ENCODE assay signal across 8 mouse cellular contexts in genomic region chr16:35021903-35022241, GRCm38 (mm10). TPM values are rescaled to one million over a fixed set of nuclear protein-coding genes. Genes with fewer than 3 reads are reported as not detected.
DNase-seq lines count a peak whose midpoint lies in the region; ATAC-seq and TF ChIP-seq lines count a peak whose summit lies in the region.

No protein-coding gene starts in this region.

- H3K27ac ChIP-seq in heart, embryonic 13.5 days (replicated peaks) = no peak overlapping the region
- no peak overlapping the region for H3K27ac ChIP-seq in ES-E14 (ENCODE audit: insufficient read depth, low read depth, low read length, poor library complexity, severe bottlenecking)
- no peak overlapping the region for H3K27ac ChIP-seq in forebrain, embryonic 15.5 days (replicated peaks)
- H3K27ac ChIP-seq in liver, embryonic 15.5 days (replicated peaks) = no peak overlapping the region

- no peak overlapping the region for H3K9ac ChIP-seq in heart, embryonic 13.5 days
- peak overlapping the region; percentile 79 for H3K9ac ChIP-seq in ES-E14 (ENCODE audit: insufficient read depth, low read depth, low read length, poor library complexity, severe bottlenecking)
- no peak overlapping the region for H3K9ac ChIP-seq in forebrain, embryonic 15.5 days (replicated peaks)
- no peak overlapping the region for H3K9ac ChIP-seq in liver, embryonic 15.5 days

- H3K4me3 ChIP-seq in heart, embryonic 13.5 days = peak overlapping the region; percentile 97
- H3K4me3 ChIP-seq in ES-E14 (ENCODE audit: insufficient read depth in 1 of 2, low read depth in 1 of 2, low read length in 2 of 2, poor library complexity in 1 of 2, severe bottlenecking in 1 of 2) = peak overlapping the region; percentile 72 to 75
- peak overlapping the region; percentile 75 for H3K4me3 ChIP-seq in forebrain, embryonic 15.5 days
- peak overlapping the region; percentile 93 for H3K4me3 ChIP-seq in liver, embryonic 15.5 days (replicated peaks)

- H3K4me1 ChIP-seq in heart, embryonic 13.5 days = peaks cover 10% of the 10 kb centered on the region
- peaks cover 0 to 9% of the 10 kb centered on the region in 2 experiments; a peak in 2 of 4 replicates for H3K4me1 ChIP-seq in ES-E14 (ENCODE audit: control insufficient read depth in 2 of 2, insufficient read depth in 2 of 2, low read length in 2 of 2, poor library complexity in 1 of 2)
- H3K4me1 ChIP-seq in forebrain, embryonic 15.5 days = peaks cover 3% of the 10 kb centered on the region; the same call in 1 of the 2 replicates
- H3K4me1 ChIP-seq in liver, embryonic 15.5 days (replicated peaks) = peaks cover 10% of the 10 kb centered on the region; the same call in 1 of the 2 replicates

- H3K36me3 ChIP-seq in heart, embryonic 13.5 days = peaks cover 5% of the 10 kb centered on the region
- H3K36me3 ChIP-seq in ES-E14 (ENCODE audit: control insufficient read depth, insufficient read depth, low read length, poor library complexity, severe bottlenecking) = peaks cover 7% of the 10 kb centered on the region
- 0 out of 2 replicates have a peak, but pooled peaks cover 3% of the 10 kb centered on the region for H3K36me3 ChIP-seq in forebrain, embryonic 15.5 days
- H3K36me3 ChIP-seq in liver, embryonic 15.5 days (replicated peaks) = 0 out of 2 replicates have a peak, but pooled peaks cover 4% of the 10 kb centered on the region

- ATAC-seq in heart, embryonic 13.5 days (ENCODE audit: extremely low read depth, insufficient number of reproducible peaks, low FRiP score, low TSS enrichment) = 0 out of 2 replicates have a peak, but pooled peaks have one; percentile 2
- no peak for ATAC-seq in forebrain, embryonic 15.5 days (replicated peaks)
- no peak for ATAC-seq in liver, embryonic 15.5 days (ENCODE audit: insufficient read depth)
- ATAC-seq in granulocyte monocyte progenitor cell, adult 5-6 weeks (replicated peaks; ENCODE audit: poor library complexity, severe bottlenecking) = no peak

- no peaks in the 10 kb centered on the region for H3K9me3 ChIP-seq in heart, embryonic 13.5 days
- H3K9me3 ChIP-seq in ES-E14 (ENCODE audit: control insufficient read depth, insufficient read depth, low read depth, low read length) = no peaks in the 10 kb centered on the region
- H3K9me3 ChIP-seq in forebrain, embryonic 15.5 days = no peaks in the 10 kb centered on the region
- H3K9me3 ChIP-seq in liver, embryonic 15.5 days (replicated peaks) = no peaks in the 10 kb centered on the region

- no peak for DNase-seq in heart, adult 18-20 months
- no peak for DNase-seq in ES-E14 (ENCODE audit: low read depth, low spot score)
- DNase-seq in thymus, adult 18-20 months = no peak
- no peak for DNase-seq in layer of hippocampus, postnatal 10 days (ENCODE audit: low spot score in 2 of 2)

- 48% methylated on average over 5 of the region's 5 CpGs for WGBS in heart, embryonic 13.5 days
- 57% methylated on average over 5 of the region's 5 CpGs for WGBS in forebrain, embryonic 15.5 days
- WGBS in liver, embryonic 15.5 days (ENCODE audit: insufficient replicate concordance) = 46% methylated on average over 5 of the region's 5 CpGs

- in situ Hi-C loops in ES-E14 (cut with MboI; ENCODE audit: low sequenced_read_pairs in 2 of 2, unreplicated experiment in 2 of 2) = no loop called here

- H3K27me3 ChIP-seq in heart, embryonic 13.5 days (replicated peaks) = peaks cover 31% of the 10 kb centered on the region
- H3K27me3 ChIP-seq in forebrain, embryonic 15.5 days = peaks cover 24% of the 10 kb centered on the region; the same call in 1 of the 2 replicates
- H3K27me3 ChIP-seq in liver, embryonic 15.5 days = peaks cover 19% of the 10 kb centered on the region

- H3K4me2 ChIP-seq in heart, embryonic 13.5 days = peak overlapping the region; percentile 78
- H3K4me2 ChIP-seq in forebrain, embryonic 15.5 days (replicated peaks) = peak overlapping the region; percentile 68
- H3K4me2 ChIP-seq in liver, embryonic 15.5 days = peak overlapping the region; percentile 88

TF ChIP-seq in ES-E14, 5 proteins besides CTCF, POLR2A, EP300 and RAD21:
- TF ChIP-seq MAFK (IDR thresholded peaks at IDR 0.05; ENCODE audit: insufficient read depth, low read depth, low read length) = no peak
- no peak for TF ChIP-seq HCFC1 (IDR thresholded peaks at IDR 0.05; ENCODE audit: borderline replicate concordance, insufficient read depth, low read length)
- TF ChIP-seq ZC3H11A (IDR thresholded peaks at IDR 0.05; ENCODE audit: borderline replicate concordance, low read depth, low read length) = no peak
- TF ChIP-seq CHD2 (IDR thresholded peaks at IDR 0.05; ENCODE audit: low read depth, low read length) = no peak
- TF ChIP-seq ZNF384 (IDR thresholded peaks at IDR 0.05; ENCODE audit: low read depth, low read length) = no peak

RNA-seq across cellular contexts. Expression of gene Hacd2, which starts 0.4 kb away (rescaled TPM):
- polyA plus RNA-seq in heart, embryonic 13.5 days (2015; fragmentation: Nextera tagmentation; extraction: Ambion mirVana) = 58.1 and 71.5 TPM in 2 replicates
- 10 to 100 TPM in 1 of 2 experiments, 1 to 10 TPM in 1; 7.1 to 15.3 TPM for total RNA-seq in heart, adult 18-20 months (2021)
- total RNA-seq in ES-E14 (2012; rRNA removed) = 98.8 and 105 TPM in 2 replicates
- polyA plus RNA-seq in forebrain, embryonic 15.5 days (2015; fragmentation: Nextera tagmentation; extraction: Ambion mirVana) = 39.6 and 41.6 TPM in 2 replicates
- polyA plus RNA-seq in liver, embryonic 15.5 days (2015; fragmentation: Nextera tagmentation; extraction: Ambion mirVana) = 105 and 116 TPM in 2 replicates
- 10 to 100 TPM; 28.2 to 34.2 TPM for total RNA-seq in layer of hippocampus, postnatal 10 days (2021)
- total RNA-seq in granulocyte monocyte progenitor cell, adult 5-6 weeks (2014; fragmentation: Nextera tagmentation) = 28.6 and 28.8 TPM in 2 replicates
- 8.7 and 9.6 TPM in 2 replicates for total RNA-seq in granulocyte monocyte progenitor cell, adult 5-6 weeks (2017)
